Mouse (Mus musculus): Measurements from ENCODE around the gene Zfp507. TPM values are rescaled to one million over a fixed set of nuclear protein-coding genes. Genes with fewer than 3 reads are reported as not detected.
A peak's percentile ranks its signal among the peaks of the same experiment; 100 is the strongest.

Zfp507 gene
- 18.8 and 20.0 TPM in 2 replicates for polyA plus RNA-seq (2015; fragmentation: Nextera tagmentation; extraction: Ambion mirVana)

- peak; percentile 94 for ATAC-seq (ENCODE audit: insufficient number of reproducible peaks, low FRiP score, low TSS enrichment, low read depth)
- H3K9ac ChIP-seq: peak within 1 kb of the TSS; percentile 97
- H3K27ac ChIP-seq (replicated peaks): peak within 1 kb of the TSS; percentile 89
- H3K36me3 ChIP-seq: peaks cover 21% of the 10 kb centered on the region
- H3K4me3 ChIP-seq (replicated peaks): peak within 1 kb of the TSS; percentile 92
- H3K9me3 ChIP-seq (replicated peaks): no peaks in the 10 kb centered on the region
- peak within 1 kb of the TSS; percentile 67 for H3K4me2 ChIP-seq (replicated peaks)
- H3K4me1 ChIP-seq: peaks cover 10% of the 10 kb centered on the region; the same call in 1 of the 2 replicates
- H3K27me3 ChIP-seq: no peaks in the 10 kb centered on the region
- WGBS: 20% methylated on average over 26 of the region's 26 CpGs
Observed at GRCm38 (mm10) chr7:35802906-35803595, at the start of gene Zfp507. Gene Zfp507, minus strand, starts transcription at chr7:35803003.

GRCm38 (mm10) chr7:35850426-35850825 lies 47.6 kb upstream of the Zfp507 start:
- Histone ChIP-seq H3K4me3 (replicated peaks) (no peak overlapping the region), H3K4me1 (peaks cover 16% of the 10 kb centered on the region), H3K4me2 (replicated peaks) (no peak overlapping the region), H3K27ac (replicated peaks) (0 out of 2 replicates have a peak overlapping the region, but pooled peaks have one; percentile 23), H3K9me3 (replicated peaks) (no peaks in the 10 kb centered on the region), H3K27me3 (no peaks in the 10 kb centered on the region), H3K36me3 (no peaks in the 10 kb centered on the region), H3K9ac (no peak overlapping the region)
- 24% methylated on average over 5 of the region's 5 CpGs for WGBS
- ATAC-seq (ENCODE audit: insufficient number of reproducible peaks, low FRiP score, low TSS enrichment, low read depth): no peak

- peaks cover 16% of the 10 kb centered on the region for H3K4me1 ChIP-seq
- H3K27ac ChIP-seq (replicated peaks): peak overlapping the region; percentile 28
- WGBS: 13% methylated on average over 14 of the region's 14 CpGs
- H3K27me3 ChIP-seq: no peaks in the 10 kb centered on the region
- no peak for ATAC-seq (ENCODE audit: insufficient number of reproducible peaks, low FRiP score, low TSS enrichment, low read depth)
- no peaks in the 10 kb centered on the region for H3K9me3 ChIP-seq (replicated peaks)
- no peak overlapping the region for H3K9ac ChIP-seq
- no peak overlapping the region for H3K4me3 ChIP-seq (replicated peaks)
- peak overlapping the region; percentile 27; the same call in 1 of the 2 replicates for H3K4me2 ChIP-seq (replicated peaks)
- no peaks in the 10 kb centered on the region for H3K36me3 ChIP-seq
Observed at GRCm38 (mm10) chr7:35848526-35848925, 45.7 kb upstream of the Zfp507 start.

- WGBS: 69% methylated on average over 4 of the region's 4 CpGs
Observed at GRCm38 (mm10) chr7:35840504-35840903, 37.7 kb upstream of the Zfp507 start.

GRCm38 (mm10) chr7:35836851-35837250 lies 34.0 kb upstream of the Zfp507 start:
- Histone ChIP-seq H3K36me3 (no peaks in the 10 kb centered on the region), H3K9me3 (replicated peaks) (no peaks in the 10 kb centered on the region), H3K27ac (replicated peaks) (no peak overlapping the region), H3K4me2 (replicated peaks) (no peak overlapping the region), H3K4me3 (replicated peaks) (no peak overlapping the region), H3K9ac (no peak overlapping the region), H3K27me3 (no peaks in the 10 kb centered on the region), H3K4me1 (no peaks in the 10 kb centered on the region)
- peak; percentile 60; the same call in 1 of the 2 replicates for ATAC-seq (ENCODE audit: insufficient number of reproducible peaks, low FRiP score, low TSS enrichment, low read depth)
- WGBS: 59% methylated on average over 19 of the region's 19 CpGs

More at GRCm38 (mm10) chr7:35840504-35840903, 37.7 kb upstream of the Zfp507 start:
- Histone ChIP-seq H3K4me2 (replicated peaks) (no peak overlapping the region), H3K27ac (replicated peaks) (no peak overlapping the region), H3K4me1 (no peaks in the 10 kb centered on the region), H3K9me3 (replicated peaks) (no peaks in the 10 kb centered on the region), H3K36me3 (no peaks in the 10 kb centered on the region), H3K9ac (no peak overlapping the region), H3K4me3 (replicated peaks) (no peak overlapping the region), H3K27me3 (no peaks in the 10 kb centered on the region)
- ATAC-seq (ENCODE audit: insufficient number of reproducible peaks, low FRiP score, low TSS enrichment, low read depth): no peak

- H3K4me2 ChIP-seq (replicated peaks): no peak overlapping the region
- H3K9me3 ChIP-seq (replicated peaks): no peaks in the 10 kb centered on the region
- no peaks in the 10 kb centered on the region for H3K4me1 ChIP-seq
- no peaks in the 10 kb centered on the region for H3K36me3 ChIP-seq
- H3K27ac ChIP-seq (replicated peaks): no peak overlapping the region
- H3K9ac ChIP-seq: no peak overlapping the region
- no peak overlapping the region for H3K4me3 ChIP-seq (replicated peaks)
- no peak for ATAC-seq (ENCODE audit: insufficient number of reproducible peaks, low FRiP score, low TSS enrichment, low read depth)
- no peaks in the 10 kb centered on the region for H3K27me3 ChIP-seq
- 78% methylated on average over 3 of the region's 3 CpGs for WGBS
Observed at GRCm38 (mm10) chr7:35836415-35836814, 33.6 kb upstream of the Zfp507 start.

- no peaks in the 10 kb centered on the region for H3K4me1 ChIP-seq
- 80% methylated on average over 7 of the region's 7 CpGs for WGBS
- ATAC-seq (ENCODE audit: insufficient number of reproducible peaks, low FRiP score, low TSS enrichment, low read depth): no peak
- no peak overlapping the region for H3K4me3 ChIP-seq (replicated peaks)
- H3K27me3 ChIP-seq: no peaks in the 10 kb centered on the region
- no peak overlapping the region for H3K9ac ChIP-seq
- H3K36me3 ChIP-seq: no peaks in the 10 kb centered on the region
- H3K27ac ChIP-seq (replicated peaks): no peak overlapping the region
- no peak overlapping the region for H3K4me2 ChIP-seq (replicated peaks)
- no peaks in the 10 kb centered on the region for H3K9me3 ChIP-seq (replicated peaks)
Observed at GRCm38 (mm10) chr7:35830119-35830518, 27.3 kb upstream of the Zfp507 start.

GRCm38 (mm10) chr7:35823906-35824305 lies 21.1 kb upstream of the Zfp507 start:
- Histone ChIP-seq H3K36me3 (no peaks in the 10 kb centered on the region), H3K27ac (replicated peaks) (no peak overlapping the region), H3K9ac (no peak overlapping the region), H3K27me3 (no peaks in the 10 kb centered on the region), H3K4me2 (replicated peaks) (no peak overlapping the region), H3K4me1 (no peaks in the 10 kb centered on the region), H3K9me3 (replicated peaks) (no peaks in the 10 kb centered on the region), H3K4me3 (replicated peaks) (no peak overlapping the region)
- WGBS: 81% methylated on average over 12 of the region's 12 CpGs
- ATAC-seq (ENCODE audit: insufficient number of reproducible peaks, low FRiP score, low TSS enrichment, low read depth): no peak

GRCm38 (mm10) chr7:35822320-35822719 lies 19.5 kb upstream of the Zfp507 start:
- ATAC-seq (ENCODE audit: insufficient number of reproducible peaks, low FRiP score, low TSS enrichment, low read depth): no peak
- H3K4me1 ChIP-seq: no peaks in the 10 kb centered on the region
- no peak overlapping the region for H3K4me2 ChIP-seq (replicated peaks)
- H3K9me3 ChIP-seq (replicated peaks): no peaks in the 10 kb centered on the region
- WGBS: 82% methylated on average over 17 of the region's 17 CpGs
- no peak overlapping the region for H3K4me3 ChIP-seq (replicated peaks)
- H3K36me3 ChIP-seq: no peaks in the 10 kb centered on the region
- H3K9ac ChIP-seq: no peak overlapping the region
- no peak overlapping the region for H3K27ac ChIP-seq (replicated peaks)
- no peaks in the 10 kb centered on the region for H3K27me3 ChIP-seq

- no peaks in the 10 kb centered on the region for H3K4me1 ChIP-seq
- no peaks in the 10 kb centered on the region for H3K36me3 ChIP-seq
- no peak overlapping the region for H3K4me2 ChIP-seq (replicated peaks)
- no peaks in the 10 kb centered on the region for H3K27me3 ChIP-seq
- H3K4me3 ChIP-seq (replicated peaks): no peak overlapping the region
- 81% methylated on average over 5 of the region's 5 CpGs for WGBS
- H3K9me3 ChIP-seq (replicated peaks): no peaks in the 10 kb centered on the region
- H3K9ac ChIP-seq: no peak overlapping the region
- H3K27ac ChIP-seq (replicated peaks): no peak overlapping the region
- ATAC-seq (ENCODE audit: insufficient number of reproducible peaks, low FRiP score, low TSS enrichment, low read depth): no peak
Observed at GRCm38 (mm10) chr7:35821357-35821756, 18.6 kb upstream of the Zfp507 start.

- no peaks in the 10 kb centered on the region for H3K9me3 ChIP-seq (replicated peaks)
- H3K27ac ChIP-seq (replicated peaks): no peak overlapping the region
- no peaks in the 10 kb centered on the region for H3K4me1 ChIP-seq
- H3K27me3 ChIP-seq: no peaks in the 10 kb centered on the region
- no peaks in the 10 kb centered on the region for H3K36me3 ChIP-seq
- no peak overlapping the region for H3K4me3 ChIP-seq (replicated peaks)
- 67% methylated on average over 4 of the region's 4 CpGs for WGBS
- no peak overlapping the region for H3K9ac ChIP-seq
- ATAC-seq (ENCODE audit: insufficient number of reproducible peaks, low FRiP score, low TSS enrichment, low read depth): no peak
- H3K4me2 ChIP-seq (replicated peaks): no peak overlapping the region
Observed at GRCm38 (mm10) chr7:35819486-35819885, 16.7 kb upstream of the Zfp507 start.
